Mouse (Mus musculus): ENCODE data around the gene Slc35f4. TPM values are rescaled to one million over a fixed set of nuclear protein-coding genes. Genes with fewer than 3 reads are reported as not detected.

The Slc35f4 gene
- not detected in 2 replicates for polyA plus RNA-seq (2014; fragmentation: Nextera tagmentation; extraction: Ambion mirVana)

DNA sequence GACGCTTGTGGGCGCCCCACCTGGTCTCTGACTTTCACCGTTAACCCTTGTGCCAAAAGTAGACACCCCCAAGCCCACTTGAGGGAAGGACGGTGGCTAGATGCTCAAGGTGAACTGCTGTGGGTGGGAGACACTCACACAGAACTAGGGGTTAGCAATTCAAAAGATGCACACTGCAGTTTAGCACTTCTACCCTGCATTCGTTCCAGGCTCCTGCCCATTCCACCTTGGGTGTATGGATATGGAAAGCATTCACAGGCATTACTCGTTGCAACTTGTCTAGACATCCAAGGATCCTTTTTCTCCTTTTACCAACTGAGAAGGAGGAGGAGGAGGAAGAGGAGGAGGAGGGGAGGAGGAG is at the start of gene Slc35f4:
Slc35f4 (minus strand) TSS at position 116 of the 361 bp plus-strand sequence.
- Histone ChIP-seq H3K27ac (replicated peaks; ENCODE audit: low read depth, low read length) (no peak within 1 kb of the TSS), H3K4me2 (ENCODE audit: low read depth, low read length) (peak within 1 kb of the TSS; percentile 67), H3K4me3 (ENCODE audit: low read depth, low read length) (peak within 1 kb of the TSS; percentile 26), H3K27me3 (ENCODE audit: control insufficient read depth, insufficient read depth, low read length) (peaks cover 7% of the 10 kb centered on the region; the same call in 1 of the 2 replicates), H3K36me3 (replicated peaks; ENCODE audit: control insufficient read depth, insufficient read depth, low read depth, low read length) (no peaks in the 10 kb centered on the region), H3K4me1 (ENCODE audit: control insufficient read depth, insufficient read depth, low read length) (peaks cover 3% of the 10 kb centered on the region; the same call in 1 of the 2 replicates), H3K9me3 (replicated peaks; ENCODE audit: control insufficient read depth, low read length) (no peaks in the 10 kb centered on the region), H3K9ac (replicated peaks; ENCODE audit: low read length) (no peak within 1 kb of the TSS)
- DNase-seq (ENCODE audit: low spot score) = no peak
- 7% methylated on average over 6 of the region's 6 CpGs for WGBS
- ATAC-seq (replicated peaks; ENCODE audit: insufficient number of reproducible peaks, low FRiP score, low TSS enrichment, low read depth) = no peak

GRCm38 (mm10) chr14:49568369-49568768 is 42.5 kb upstream of the Slc35f4 start:
- H3K9me3 ChIP-seq (replicated peaks; ENCODE audit: control insufficient read depth, low read length) = no peaks in the 10 kb centered on the region
- no peaks in the 10 kb centered on the region for H3K36me3 ChIP-seq (replicated peaks; ENCODE audit: control insufficient read depth, insufficient read depth, low read depth, low read length)
- no peaks in the 10 kb centered on the region for H3K27me3 ChIP-seq (ENCODE audit: control insufficient read depth, insufficient read depth, low read length)
- no peak overlapping the region for H3K4me3 ChIP-seq (ENCODE audit: low read depth, low read length)
- DNase-seq (ENCODE audit: low spot score) (no peak), ATAC-seq (replicated peaks; ENCODE audit: insufficient number of reproducible peaks, low FRiP score, low TSS enrichment, low read depth) (no peak)
- H3K4me2 ChIP-seq (ENCODE audit: low read depth, low read length) = no peak overlapping the region
- H3K9ac ChIP-seq (replicated peaks; ENCODE audit: low read length) = no peak overlapping the region
- H3K4me1 ChIP-seq (ENCODE audit: control insufficient read depth, insufficient read depth, low read length) = no peaks in the 10 kb centered on the region
- H3K27ac ChIP-seq (replicated peaks; ENCODE audit: low read depth, low read length) = no peak overlapping the region

- H3K36me3 ChIP-seq (replicated peaks; ENCODE audit: control insufficient read depth, insufficient read depth, low read depth, low read length) = no peaks in the 10 kb centered on the region
- H3K27me3 ChIP-seq (ENCODE audit: control insufficient read depth, insufficient read depth, low read length) = no peaks in the 10 kb centered on the region
- H3K4me2 ChIP-seq (ENCODE audit: low read depth, low read length) = no peak overlapping the region
- 83% methylated on average over 2 of the region's 2 CpGs for WGBS
- ATAC-seq (replicated peaks; ENCODE audit: insufficient number of reproducible peaks, low FRiP score, low TSS enrichment, low read depth) (no peak), DNase-seq (ENCODE audit: low spot score) (no peak)
- no peak overlapping the region for H3K4me3 ChIP-seq (ENCODE audit: low read depth, low read length)
- H3K9ac ChIP-seq (replicated peaks; ENCODE audit: low read length) = no peak overlapping the region
- H3K9me3 ChIP-seq (replicated peaks; ENCODE audit: control insufficient read depth, low read length) = no peaks in the 10 kb centered on the region
- no peaks in the 10 kb centered on the region for H3K4me1 ChIP-seq (ENCODE audit: control insufficient read depth, insufficient read depth, low read length)
- H3K27ac ChIP-seq (replicated peaks; ENCODE audit: low read depth, low read length) = no peak overlapping the region
Measured at GRCm38 (mm10) chr14:49560706-49561105, 34.9 kb upstream of the Slc35f4 start.

DNA sequence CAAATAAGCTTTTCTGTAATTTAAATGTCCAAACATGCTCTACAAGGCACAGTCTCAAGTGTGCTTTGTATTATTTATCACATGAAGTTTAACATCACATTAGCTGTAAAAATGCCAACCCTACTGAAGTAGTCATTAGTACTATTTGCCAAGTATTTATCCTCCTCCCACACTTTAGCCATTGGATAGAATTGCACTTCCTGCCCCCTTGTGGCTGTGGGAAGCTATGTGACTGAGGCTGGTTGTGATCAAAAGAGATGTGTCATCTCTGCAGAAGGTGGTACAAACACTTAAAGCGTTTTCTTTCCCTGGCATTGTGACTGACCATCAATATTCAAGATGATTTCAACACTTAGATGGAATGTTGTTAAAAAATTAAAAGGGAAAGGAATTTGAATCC is 14.3 kb upstream of the Slc35f4 start:
- no peak for ATAC-seq (replicated peaks; ENCODE audit: insufficient number of reproducible peaks, low FRiP score, low TSS enrichment, low read depth)
- no peaks in the 10 kb centered on the region for H3K27me3 ChIP-seq (ENCODE audit: control insufficient read depth, insufficient read depth, low read length)
- no peak overlapping the region for H3K4me3 ChIP-seq (ENCODE audit: low read depth, low read length)
- H3K27ac ChIP-seq (replicated peaks; ENCODE audit: low read depth, low read length) = no peak overlapping the region
- no peaks in the 10 kb centered on the region for H3K9me3 ChIP-seq (replicated peaks; ENCODE audit: control insufficient read depth, low read length)
- no peaks in the 10 kb centered on the region for H3K36me3 ChIP-seq (replicated peaks; ENCODE audit: control insufficient read depth, insufficient read depth, low read depth, low read length)
- no peak overlapping the region for H3K4me2 ChIP-seq (ENCODE audit: low read depth, low read length)
- WGBS = 30% methylated on average over 1 of the region's 1 CpGs
- peak; percentile 32 for DNase-seq (ENCODE audit: low spot score)
- no peak overlapping the region for H3K9ac ChIP-seq (replicated peaks; ENCODE audit: low read length)
- no peaks in the 10 kb centered on the region for H3K4me1 ChIP-seq (ENCODE audit: control insufficient read depth, insufficient read depth, low read length)

GRCm38 (mm10) chr14:49525176-49525930 is 493 bp downstream of the Slc35f4 start:
- Histone ChIP-seq H3K4me2 (ENCODE audit: low read depth, low read length) (peak overlapping the region; percentile 67), H3K9ac (replicated peaks; ENCODE audit: low read length) (no peak overlapping the region), H3K4me3 (ENCODE audit: low read depth, low read length) (peak overlapping the region; percentile 26), H3K27me3 (ENCODE audit: control insufficient read depth, insufficient read depth, low read length) (peaks cover 7% of the 10 kb centered on the region; the same call in 1 of the 2 replicates), H3K9me3 (replicated peaks; ENCODE audit: control insufficient read depth, low read length) (no peaks in the 10 kb centered on the region), H3K36me3 (replicated peaks; ENCODE audit: control insufficient read depth, insufficient read depth, low read depth, low read length) (no peaks in the 10 kb centered on the region), H3K27ac (replicated peaks; ENCODE audit: low read depth, low read length) (no peak overlapping the region), H3K4me1 (ENCODE audit: control insufficient read depth, insufficient read depth, low read length) (peaks cover 3% of the 10 kb centered on the region; the same call in 1 of the 2 replicates)
- WGBS = under 1% methylated on average over 59 of the region's 63 CpGs
- peak; percentile 91 for DNase-seq (ENCODE audit: low spot score)
- ATAC-seq (replicated peaks; ENCODE audit: insufficient number of reproducible peaks, low FRiP score, low TSS enrichment, low read depth) = peak; percentile 89

DNA sequence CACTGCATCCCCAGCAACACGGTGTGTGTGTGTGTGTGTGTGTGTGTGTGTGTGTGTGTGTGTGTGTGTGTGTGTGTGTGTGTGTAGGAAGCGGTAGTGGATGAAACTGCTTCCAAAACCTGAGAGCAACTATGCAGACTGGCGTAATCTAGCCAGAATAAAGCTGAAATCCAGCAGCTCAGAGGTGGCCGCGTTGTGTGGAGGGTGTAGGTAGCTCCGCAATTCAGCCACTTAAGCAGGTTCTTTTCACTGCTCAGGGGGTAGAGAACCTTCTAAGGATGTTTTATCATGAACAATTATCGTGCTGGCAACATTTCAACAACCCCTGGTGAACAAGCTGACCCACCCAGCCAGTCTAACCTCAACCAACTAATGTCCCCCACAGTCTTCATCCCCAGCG is 1.2 kb downstream of the Slc35f4 start:
- H3K27ac ChIP-seq (replicated peaks; ENCODE audit: low read depth, low read length) = no peak overlapping the region
- H3K4me3 ChIP-seq (ENCODE audit: low read depth, low read length) = no peak overlapping the region
- H3K4me2 ChIP-seq (ENCODE audit: low read depth, low read length) = no peak overlapping the region
- no peaks in the 10 kb centered on the region for H3K36me3 ChIP-seq (replicated peaks; ENCODE audit: control insufficient read depth, insufficient read depth, low read depth, low read length)
- DNase-seq (ENCODE audit: low spot score) (no peak), ATAC-seq (replicated peaks; ENCODE audit: insufficient number of reproducible peaks, low FRiP score, low TSS enrichment, low read depth) (no peak)
- 70% methylated on average over 8 of the region's 8 CpGs for WGBS
- no peak overlapping the region for H3K9ac ChIP-seq (replicated peaks; ENCODE audit: low read length)
- H3K4me1 ChIP-seq (ENCODE audit: control insufficient read depth, insufficient read depth, low read length) = peaks cover 3% of the 10 kb centered on the region; the same call in 1 of the 2 replicates
- H3K27me3 ChIP-seq (ENCODE audit: control insufficient read depth, insufficient read depth, low read length) = peaks cover 7% of the 10 kb centered on the region; the same call in 1 of the 2 replicates
- H3K9me3 ChIP-seq (replicated peaks; ENCODE audit: control insufficient read depth, low read length) = no peaks in the 10 kb centered on the region

DNA sequence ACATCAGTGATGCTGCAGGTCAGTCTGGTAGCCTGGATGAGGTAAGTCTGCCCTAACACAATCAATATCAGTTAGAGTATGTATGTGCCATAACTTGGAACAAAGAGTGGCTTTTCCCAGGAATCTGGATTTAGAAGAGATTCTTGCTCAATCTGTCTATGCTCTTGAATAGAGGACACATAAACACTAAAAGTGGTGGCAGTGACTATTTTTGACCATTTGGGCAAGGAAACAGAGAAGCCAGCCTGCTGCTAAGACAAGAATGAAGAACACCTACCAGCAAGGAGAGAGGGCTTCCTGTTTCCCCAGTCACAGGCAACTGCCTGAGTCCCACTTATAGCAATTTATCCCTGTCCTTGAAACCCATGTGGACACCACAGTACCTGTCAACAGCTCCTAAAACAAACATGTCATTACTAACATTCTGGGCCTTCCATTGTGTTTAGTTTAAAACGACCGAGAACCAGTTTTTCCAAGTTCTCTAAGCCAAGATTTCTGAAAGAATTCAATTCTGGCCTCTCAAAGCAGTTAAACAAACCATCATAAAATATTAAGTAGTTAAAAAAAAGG is 10.7 kb downstream of the Slc35f4 start:
- no peak overlapping the region for H3K27ac ChIP-seq (replicated peaks; ENCODE audit: low read depth, low read length)
- H3K4me2 ChIP-seq (ENCODE audit: low read depth, low read length) = no peak overlapping the region
- no peaks in the 10 kb centered on the region for H3K4me1 ChIP-seq (ENCODE audit: control insufficient read depth, insufficient read depth, low read length)
- H3K27me3 ChIP-seq (ENCODE audit: control insufficient read depth, insufficient read depth, low read length) = no peaks in the 10 kb centered on the region
- DNase-seq (ENCODE audit: low spot score) (no peak), ATAC-seq (replicated peaks; ENCODE audit: insufficient number of reproducible peaks, low FRiP score, low TSS enrichment, low read depth) (no peak)
- no peak overlapping the region for H3K4me3 ChIP-seq (ENCODE audit: low read depth, low read length)
- WGBS = 74% methylated on average over 2 of the region's 2 CpGs
- no peaks in the 10 kb centered on the region for H3K9me3 ChIP-seq (replicated peaks; ENCODE audit: control insufficient read depth, low read length)
- H3K9ac ChIP-seq (replicated peaks; ENCODE audit: low read length) = no peak overlapping the region
- H3K36me3 ChIP-seq (replicated peaks; ENCODE audit: control insufficient read depth, insufficient read depth, low read depth, low read length) = no peaks in the 10 kb centered on the region

- Histone ChIP-seq H3K4me1 (ENCODE audit: control insufficient read depth, insufficient read depth, low read length) (no peaks in the 10 kb centered on the region), H3K9me3 (replicated peaks; ENCODE audit: control insufficient read depth, low read length) (no peaks in the 10 kb centered on the region), H3K4me3 (ENCODE audit: low read depth, low read length) (no peak overlapping the region), H3K9ac (replicated peaks; ENCODE audit: low read length) (no peak overlapping the region), H3K27me3 (ENCODE audit: control insufficient read depth, insufficient read depth, low read length) (no peaks in the 10 kb centered on the region), H3K27ac (replicated peaks; ENCODE audit: low read depth, low read length) (no peak overlapping the region), H3K36me3 (replicated peaks; ENCODE audit: control insufficient read depth, insufficient read depth, low read depth, low read length) (no peaks in the 10 kb centered on the region), H3K4me2 (ENCODE audit: low read depth, low read length) (no peak overlapping the region)
- DNase-seq (ENCODE audit: low spot score) = no peak
- WGBS = 75% methylated on average over 2 of the region's 2 CpGs
- ATAC-seq (replicated peaks; ENCODE audit: insufficient number of reproducible peaks, low FRiP score, low TSS enrichment, low read depth) = no peak
Measured at GRCm38 (mm10) chr14:49514137-49514536, 11.7 kb downstream of the Slc35f4 start.
